Mouse (Mus musculus): ENCODE measurements around the gene Rrm2. TPM values are rescaled to one million over a fixed set of nuclear protein-coding genes. Genes with fewer than 3 reads are reported as not detected.
"Not testable (repeated sequence)": the region's sequence is repeated elsewhere in the genome, so short reads cannot be mapped to it uniquely, and the experiment has no call there.

The Rrm2 gene
- polyA plus RNA-seq, 1 experiment from 2014 or later, result 153 TPM

DNA sequence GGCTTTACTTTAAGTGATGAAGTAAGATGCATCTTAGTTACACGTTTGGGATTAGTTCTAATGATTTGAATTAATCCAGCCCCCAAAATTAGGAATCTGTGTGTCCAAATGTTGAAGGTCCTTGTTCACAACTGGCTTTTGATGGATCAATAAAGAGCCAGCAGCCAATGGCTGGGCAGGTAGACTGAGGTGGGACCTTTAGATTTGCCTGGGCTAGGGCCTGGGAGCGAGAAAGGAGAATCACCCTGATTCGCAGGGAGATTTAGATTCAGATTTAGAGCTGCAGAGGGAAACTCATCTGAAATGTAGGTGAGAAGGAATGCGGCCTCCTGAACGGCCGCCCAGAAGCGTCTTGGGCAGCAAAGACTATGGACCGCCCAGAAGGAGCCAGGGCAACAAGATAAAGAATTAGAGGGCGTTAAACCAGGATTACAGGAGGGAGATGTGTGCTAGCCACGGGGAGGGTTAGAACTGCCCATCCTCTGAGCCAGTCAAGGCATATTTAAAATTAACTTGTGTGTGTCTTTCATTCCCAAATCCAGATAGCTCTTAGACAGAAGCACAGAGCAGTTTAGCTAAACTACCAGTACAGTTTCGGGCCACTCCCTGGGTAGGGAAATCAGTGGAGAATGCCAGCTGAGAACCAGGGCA lies 21.2 kb upstream of the Rrm2 start:
- Histone ChIP-seq H3K4me3 (replicated peaks) (no peak overlapping the region), H3K4me2 (replicated peaks) (no peak overlapping the region), H3K27ac (no peak overlapping the region), H3K27me3 (peaks cover 22% of the 10 kb centered on the region), H3K4me1 (replicated peaks) (peaks cover 2% of the 10 kb centered on the region), H3K36me3 (no peaks in the 10 kb centered on the region), H3K9me3 (no peaks in the 10 kb centered on the region), H3K9ac (replicated peaks) (no peak overlapping the region)
- 74% methylated on average over 11 of the region's 11 CpGs for WGBS
- ATAC-seq, result no peak

DNA sequence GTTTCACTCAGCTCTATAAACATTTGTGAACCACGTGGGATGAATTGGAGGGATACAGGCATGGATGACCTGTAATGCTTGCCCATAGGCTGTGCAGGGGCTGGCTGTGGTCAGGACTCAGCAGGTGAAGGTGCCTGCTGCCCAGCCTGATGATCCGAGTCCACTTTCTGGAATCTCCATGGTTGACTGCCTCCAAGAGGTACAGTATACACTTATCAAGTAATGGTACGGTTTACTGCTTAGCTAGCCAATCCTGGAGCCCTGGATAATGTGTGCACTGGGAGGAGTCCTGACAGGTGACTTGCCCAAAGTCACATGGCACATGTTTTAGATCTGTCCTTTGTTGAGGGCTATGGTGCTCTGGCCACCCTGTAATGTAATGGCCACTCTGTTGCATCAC lies 17.7 kb upstream of the Rrm2 start:
- Histone ChIP-seq H3K4me1 (replicated peaks) (no peaks in the 10 kb centered on the region), H3K36me3 (no peaks in the 10 kb centered on the region), H3K4me3 (replicated peaks) (no peak overlapping the region), H3K27me3 (no peaks in the 10 kb centered on the region), H3K9ac (replicated peaks) (no peak overlapping the region), H3K27ac (no peak overlapping the region), H3K9me3 (no peaks in the 10 kb centered on the region), H3K4me2 (replicated peaks) (no peak overlapping the region)
- WGBS, result 87% methylated on average over 3 of the region's 3 CpGs
- no peak for ATAC-seq

DNA sequence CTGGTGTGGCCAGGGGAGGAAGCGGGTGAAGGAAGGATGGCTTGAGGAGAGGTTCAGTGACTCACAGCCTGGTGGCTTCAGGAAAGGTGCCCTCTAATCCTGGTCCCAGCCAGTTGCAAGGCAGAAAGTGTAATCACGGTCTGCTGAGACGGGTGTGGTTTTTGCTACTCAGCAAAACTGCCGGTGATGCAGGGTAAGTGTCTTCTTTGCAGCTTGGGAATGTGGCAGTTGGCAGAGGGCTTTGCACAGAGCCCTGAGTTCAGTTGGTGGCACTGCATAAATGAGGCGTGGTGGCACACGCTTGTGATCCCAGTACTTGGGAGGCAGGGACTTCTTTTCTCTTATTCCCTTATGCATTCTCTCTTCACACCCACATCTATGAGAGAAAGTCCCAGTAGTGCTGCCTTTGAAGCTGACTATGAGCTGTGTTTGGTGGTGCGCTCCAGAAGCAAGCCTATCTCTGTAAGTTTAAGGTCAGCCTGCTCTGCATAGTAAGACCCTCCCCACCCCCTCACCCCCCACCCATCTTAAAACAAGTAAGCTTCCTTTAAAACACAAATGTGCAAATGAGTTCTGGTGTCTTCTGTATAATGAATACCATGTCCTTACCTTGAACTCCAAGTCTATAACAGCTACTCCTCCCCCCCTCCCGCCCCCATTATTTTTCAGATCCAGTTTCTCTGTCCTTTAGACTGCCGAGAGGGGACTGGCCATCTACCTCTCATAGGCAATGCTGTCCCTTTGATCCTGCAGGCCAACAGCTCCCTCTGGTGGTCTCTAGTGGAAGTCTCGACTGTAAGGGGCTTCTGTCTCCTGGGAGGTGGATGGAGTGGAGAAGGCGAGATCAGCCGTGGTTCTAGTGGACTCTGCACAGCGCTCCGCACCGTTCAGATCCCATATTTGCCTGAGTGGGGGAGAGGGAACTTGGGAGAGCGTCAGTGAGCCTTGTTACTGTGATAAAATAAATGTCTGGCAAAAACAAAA lies 11.2 kb upstream of the Rrm2 start:
- Histone ChIP-seq H3K4me1 (replicated peaks) (no peaks in the 10 kb centered on the region), H3K27ac (no peak overlapping the region), H3K9ac (replicated peaks) (no peak overlapping the region), H3K4me3 (replicated peaks) (no peak overlapping the region), H3K27me3 (no peaks in the 10 kb centered on the region), H3K36me3 (no peaks in the 10 kb centered on the region), H3K4me2 (replicated peaks) (no peak overlapping the region; the same call in 1 of the 2 replicates), H3K9me3 (no peaks in the 10 kb centered on the region)
- ATAC-seq, result peak; percentile 92
- 40% methylated on average over 16 of the region's 16 CpGs for WGBS

DNA sequence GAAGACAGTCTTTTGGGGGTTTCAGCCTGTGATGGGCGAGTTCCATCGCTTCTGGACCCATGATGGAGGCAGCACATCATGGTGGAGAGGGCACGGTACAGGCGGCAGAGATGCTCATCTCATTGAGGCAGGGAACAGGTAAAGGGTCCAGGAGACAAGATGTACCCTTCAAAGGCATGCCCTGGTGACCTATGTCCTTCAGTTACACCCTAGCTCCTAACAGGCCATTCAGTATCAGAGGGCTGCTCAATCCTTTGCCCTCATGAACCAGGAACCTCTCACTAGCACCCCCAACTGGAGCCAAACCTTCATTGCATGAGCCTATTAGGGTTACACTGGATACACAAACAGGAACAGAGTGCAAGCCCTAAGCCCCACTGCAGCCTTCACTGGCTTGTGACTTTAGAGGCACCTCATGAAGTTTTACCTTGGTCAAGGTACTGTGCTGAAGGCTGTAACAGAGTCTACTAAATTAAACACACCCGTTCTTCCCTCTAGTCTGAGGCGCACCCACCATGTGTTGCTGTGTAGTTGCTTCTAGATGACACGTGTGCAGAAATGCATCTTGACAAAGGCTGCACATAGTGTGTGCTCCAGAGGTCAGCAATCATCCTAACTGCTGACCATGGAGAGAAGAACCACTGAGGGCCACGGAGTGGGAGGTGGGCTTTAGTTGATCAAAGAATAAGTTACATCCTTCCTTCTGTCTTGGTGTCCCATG lies 10.4 kb upstream of the Rrm2 start:
- Histone ChIP-seq H3K27ac (no peak overlapping the region), H3K4me3 (replicated peaks) (no peak overlapping the region), H3K4me2 (replicated peaks) (no peak overlapping the region; the same call in 1 of the 2 replicates), H3K9me3 (no peaks in the 10 kb centered on the region), H3K4me1 (replicated peaks) (no peaks in the 10 kb centered on the region), H3K9ac (replicated peaks) (no peak overlapping the region), H3K27me3 (no peaks in the 10 kb centered on the region), H3K36me3 (no peaks in the 10 kb centered on the region)
- peak; percentile 55 for ATAC-seq
- WGBS, result 61% methylated on average over 8 of the region's 8 CpGs

DNA sequence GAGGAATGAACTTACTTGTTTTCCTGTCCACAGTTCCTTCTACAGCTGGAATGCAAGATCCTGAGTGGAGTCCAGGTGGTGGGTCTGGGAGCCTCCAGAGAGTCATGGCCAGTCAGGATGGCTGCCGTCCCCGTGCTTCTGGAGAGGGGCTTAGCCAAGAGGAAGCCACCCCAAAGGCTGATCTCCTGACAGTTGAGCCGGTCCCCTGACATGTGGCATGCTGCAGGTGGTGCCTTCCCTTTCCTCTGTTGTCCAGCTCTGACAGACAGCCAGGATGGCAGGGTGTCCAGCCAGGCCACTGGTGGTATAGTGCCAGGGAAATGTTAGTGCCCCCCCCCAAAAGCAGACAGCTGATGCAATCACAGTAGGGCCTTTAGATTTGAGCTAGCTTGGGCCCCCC lies 9.5 kb upstream of the Rrm2 start:
- no peak overlapping the region for H3K4me3 ChIP-seq (replicated peaks)
- H3K27me3 ChIP-seq, result no peaks in the 10 kb centered on the region
- no peaks in the 10 kb centered on the region for H3K36me3 ChIP-seq
- H3K27ac ChIP-seq, result no peak overlapping the region
- 72% methylated on average over 3 of the region's 3 CpGs for WGBS
- no peak for ATAC-seq
- no peaks in the 10 kb centered on the region for H3K4me1 ChIP-seq (replicated peaks)
- no peaks in the 10 kb centered on the region for H3K9me3 ChIP-seq
- no peak overlapping the region for H3K9ac ChIP-seq (replicated peaks)
- H3K4me2 ChIP-seq (replicated peaks), result no peak overlapping the region

DNA sequence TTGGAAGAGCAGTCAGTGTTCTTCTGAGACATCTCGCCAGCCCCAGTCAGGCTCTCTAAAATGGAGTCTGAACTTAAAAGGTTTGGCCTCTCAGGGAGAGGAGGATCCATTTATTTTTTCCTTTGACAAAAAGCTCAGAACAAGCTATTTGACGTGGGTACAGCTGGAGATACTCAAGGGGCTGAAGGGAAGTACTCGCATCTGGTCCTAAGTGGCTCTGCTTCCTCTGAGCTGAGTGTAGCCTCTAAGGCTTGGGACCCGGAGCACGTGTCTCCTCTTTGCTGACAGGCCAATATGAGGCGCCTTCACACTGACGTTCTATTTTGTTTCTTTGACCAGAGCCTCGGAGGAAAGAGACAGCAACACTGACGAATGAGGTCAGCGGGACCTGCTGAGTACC lies 8.5 kb upstream of the Rrm2 start:
- Histone ChIP-seq H3K4me1 (replicated peaks) (no peaks in the 10 kb centered on the region), H3K27ac (no peak overlapping the region), H3K9me3 (no peaks in the 10 kb centered on the region), H3K4me3 (replicated peaks) (no peak overlapping the region), H3K9ac (replicated peaks) (no peak overlapping the region), H3K4me2 (replicated peaks) (no peak overlapping the region), H3K36me3 (no peaks in the 10 kb centered on the region), H3K27me3 (no peaks in the 10 kb centered on the region)
- 81% methylated on average over 10 of the region's 10 CpGs for WGBS
- no peak for ATAC-seq

DNA sequence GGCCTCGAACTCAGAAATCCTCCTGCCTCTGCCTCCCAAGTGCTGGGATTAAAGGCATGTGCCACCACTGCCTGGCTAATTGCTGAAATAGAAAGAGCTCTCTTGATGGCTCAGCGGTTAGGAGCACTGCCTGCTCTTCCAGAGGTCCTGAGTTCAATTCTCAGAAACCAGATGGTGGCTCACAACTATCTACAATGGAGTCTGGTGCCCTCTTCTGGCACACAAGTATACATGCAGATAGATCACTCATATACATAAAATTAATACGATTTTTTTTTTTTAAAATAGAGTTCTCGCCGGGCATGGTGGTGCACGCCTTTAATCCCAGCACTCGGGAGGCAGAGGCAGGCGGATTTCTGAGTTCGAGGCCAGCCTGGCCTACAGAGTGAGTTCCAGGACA lies 6.4 kb upstream of the Rrm2 start:
- not testable (repeated sequence) for H3K9me3 ChIP-seq; H3K27ac ChIP-seq; H3K4me3 ChIP-seq (replicated peaks); H3K4me1 ChIP-seq (replicated peaks); H3K9ac ChIP-seq (replicated peaks); H3K27me3 ChIP-seq; H3K4me2 ChIP-seq (replicated peaks); H3K36me3 ChIP-seq; ATAC-seq
- WGBS, result 88% methylated on average over 9 of the region's 9 CpGs

DNA sequence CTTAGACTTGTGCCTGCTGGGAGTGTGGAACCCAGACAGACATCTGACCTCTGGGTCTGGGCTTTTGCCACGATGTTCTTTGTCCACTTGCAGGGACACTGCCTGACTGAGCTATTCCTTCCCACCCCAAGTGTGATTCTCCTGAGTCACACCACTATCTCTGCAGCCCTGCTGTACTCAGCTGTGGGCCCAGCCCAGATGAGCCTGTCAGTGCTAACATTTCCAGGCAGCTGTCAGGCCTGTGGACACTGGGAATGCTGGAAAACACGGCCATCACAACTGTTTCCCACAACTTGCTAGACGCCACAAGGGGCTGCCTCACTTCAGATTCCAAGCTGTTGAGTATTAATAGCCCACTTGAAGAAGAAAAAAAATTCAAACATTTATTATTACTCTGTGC lies 5.0 kb upstream of the Rrm2 start:
- H3K27me3 ChIP-seq, result 0 out of 2 replicates have a peak, but pooled peaks cover 4% of the 10 kb centered on the region
- H3K9me3 ChIP-seq, result no peaks in the 10 kb centered on the region
- H3K4me2 ChIP-seq (replicated peaks), result no peak overlapping the region
- WGBS, result 81% methylated on average over 3 of the region's 3 CpGs
- H3K36me3 ChIP-seq, result no peaks in the 10 kb centered on the region
- no peak for ATAC-seq
- peaks cover 16% of the 10 kb centered on the region for H3K4me1 ChIP-seq (replicated peaks)
- no peak overlapping the region for H3K27ac ChIP-seq
- H3K9ac ChIP-seq (replicated peaks), result no peak overlapping the region
- H3K4me3 ChIP-seq (replicated peaks), result no peak overlapping the region

DNA sequence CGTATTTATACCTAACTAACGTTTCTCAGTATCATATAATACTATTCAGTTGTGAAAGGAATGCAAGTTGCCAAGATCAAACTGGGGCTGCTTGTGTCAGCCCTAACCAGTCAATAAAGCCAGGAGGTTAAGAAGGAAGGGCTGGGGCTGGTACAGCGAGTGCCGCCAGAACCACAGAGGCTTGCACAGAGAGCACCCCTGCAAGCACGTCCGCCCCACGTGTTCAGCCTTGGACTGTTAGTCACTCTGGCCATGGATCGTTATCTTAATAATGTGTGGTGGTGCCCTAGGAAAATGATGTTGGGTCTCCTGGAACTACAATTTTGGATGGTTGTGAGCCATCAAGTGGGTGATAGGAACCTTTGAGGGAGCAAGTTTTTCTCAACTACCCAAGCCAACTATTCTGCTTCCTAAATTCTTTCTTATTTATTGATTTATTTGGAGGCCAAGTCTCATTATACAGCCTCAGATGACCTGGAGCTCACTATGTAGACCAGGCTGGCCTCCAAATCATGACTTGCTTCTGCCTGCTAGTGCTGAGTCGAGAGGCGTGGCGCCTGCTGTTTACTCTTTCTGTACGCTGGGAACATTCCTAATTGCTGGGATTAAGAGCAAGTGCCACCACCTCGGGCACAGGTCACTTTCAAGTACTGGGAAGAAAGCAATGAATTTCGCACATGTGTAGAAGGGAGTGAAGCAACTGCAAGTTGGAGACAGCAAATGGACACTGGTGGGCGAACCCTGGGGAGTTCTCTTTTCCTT lies 2.4 kb upstream of the Rrm2 start:
- H3K27ac ChIP-seq, result no peak overlapping the region
- no peak overlapping the region for H3K4me3 ChIP-seq (replicated peaks)
- no peak overlapping the region for H3K9ac ChIP-seq (replicated peaks)
- WGBS, result 84% methylated on average over 15 of the region's 15 CpGs
- 0 out of 2 replicates have a peak, but pooled peaks cover 4% of the 10 kb centered on the region for H3K27me3 ChIP-seq
- ATAC-seq, result no peak
- no peaks in the 10 kb centered on the region for H3K9me3 ChIP-seq
- H3K4me2 ChIP-seq (replicated peaks), result no peak overlapping the region
- peaks cover 33% of the 10 kb centered on the region for H3K4me1 ChIP-seq (replicated peaks)
- no peaks in the 10 kb centered on the region for H3K36me3 ChIP-seq

DNA sequence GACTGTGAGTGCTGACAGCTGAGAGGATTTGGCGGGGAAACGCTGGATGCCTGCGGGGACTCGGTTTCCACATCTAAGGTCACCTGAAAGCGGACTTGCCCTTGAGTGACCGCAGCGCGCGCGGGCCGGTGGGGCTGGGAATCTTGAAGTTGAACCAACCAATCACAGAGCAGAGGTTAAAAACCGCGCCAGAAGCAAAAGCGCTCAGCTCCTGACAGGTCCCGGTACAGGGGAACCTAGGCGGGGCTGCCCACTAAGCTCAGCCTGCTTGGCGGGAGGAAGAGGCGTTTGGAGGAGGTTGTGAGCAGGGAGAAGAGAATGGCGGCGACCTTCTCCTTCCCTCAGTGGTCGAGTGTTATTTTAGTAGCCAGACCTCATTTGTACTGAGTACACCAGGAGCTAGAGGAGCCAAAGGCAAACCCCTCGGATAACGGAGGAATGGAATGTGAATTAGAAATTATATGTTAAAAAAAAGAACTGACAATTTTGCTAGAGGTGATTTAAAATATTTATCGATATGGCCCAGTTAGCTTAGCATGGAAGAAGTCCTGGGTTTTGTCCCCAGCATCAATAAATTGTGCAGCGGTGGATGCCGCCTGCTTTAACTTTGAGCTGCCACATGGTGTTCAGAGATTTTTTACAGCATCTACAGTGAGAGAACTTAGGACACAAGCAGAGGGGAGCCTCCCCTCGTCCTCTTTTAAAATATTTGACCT lies 1.1 kb upstream of the Rrm2 start:
- Histone ChIP-seq H3K9me3 (no peaks in the 10 kb centered on the region), H3K4me2 (replicated peaks) (peak overlapping the region; percentile 81), H3K9ac (replicated peaks) (peak overlapping the region; percentile 86; the same call in 1 of the 2 replicates), H3K27me3 (0 out of 2 replicates have a peak, but pooled peaks cover 4% of the 10 kb centered on the region), H3K4me3 (replicated peaks) (peak overlapping the region; percentile 87), H3K27ac (no peak overlapping the region), H3K36me3 (0 out of 2 replicates have a peak, but pooled peaks cover 7% of the 10 kb centered on the region), H3K4me1 (replicated peaks) (peaks cover 43% of the 10 kb centered on the region)
- WGBS, result under 1% methylated on average over 27 of the region's 27 CpGs
- ATAC-seq, result no peak

DNA sequence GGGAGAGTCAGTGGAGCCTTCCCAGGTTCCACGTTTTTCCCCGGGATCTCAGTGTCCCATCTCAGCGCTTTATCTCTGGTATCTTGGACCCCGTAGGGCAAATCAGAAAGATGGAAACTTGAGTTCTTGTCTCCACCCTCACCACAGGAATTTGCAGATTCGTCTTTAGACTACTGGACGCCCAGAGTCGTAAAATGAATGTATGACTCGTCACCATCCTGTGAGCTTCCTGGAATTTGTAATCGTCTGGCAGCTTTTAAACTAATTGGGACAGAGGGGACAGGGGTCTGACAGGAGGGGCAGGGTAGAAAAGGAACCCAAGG lies 600 bp upstream of the Rrm2 start:
- Histone ChIP-seq H3K9me3 (no peaks in the 10 kb centered on the region), H3K4me3 (replicated peaks) (peak overlapping the region; percentile 87), H3K36me3 (peaks cover 11% of the 10 kb centered on the region; the same call in 1 of the 2 replicates), H3K27me3 (0 out of 2 replicates have a peak, but pooled peaks cover 4% of the 10 kb centered on the region), H3K4me2 (replicated peaks) (peak overlapping the region; percentile 81), H3K27ac (no peak overlapping the region), H3K4me1 (replicated peaks) (peaks cover 47% of the 10 kb centered on the region), H3K9ac (replicated peaks) (peak overlapping the region; percentile 86; the same call in 1 of the 2 replicates)
- under 1% methylated on average over 9 of the region's 9 CpGs for WGBS
- peak; percentile 7; the same call in 1 of the 2 replicates for ATAC-seq
